Mouse (Mus musculus): ENCODE data around the gene Stam2. TPM values are rescaled to one million over a fixed set of nuclear protein-coding genes. Genes with fewer than 3 reads are reported as not detected.

Gene Stam2
- total RNA-seq, 4 experiments from 2014 or later: 8.6 to 9.1 (median 9.0) TPM

GRCm38 (mm10) chr2:52656722-52657121 is 85.4 kb downstream of the Stam2 start:
- DNase-seq (ENCODE audit: low spot score in 2 of 2): no peak

- no peak for DNase-seq (ENCODE audit: low spot score in 2 of 2)
These were observed 87.5 kb downstream of the Stam2 start for GRCm38 (mm10) chr2:52654541-52654940.

- DNase-seq (ENCODE audit: low spot score in 2 of 2): no peak
These were observed 90.5 kb downstream of the Stam2 start for GRCm38 (mm10) chr2:52651547-52651946.

- DNase-seq (ENCODE audit: low spot score in 2 of 2): no peak
These were observed 94.7 kb downstream of the Stam2 start for GRCm38 (mm10) chr2:52647255-52647998.

- DNase-seq (ENCODE audit: low spot score in 2 of 2): no peak
These were observed 98.4 kb downstream of the Stam2 start for GRCm38 (mm10) chr2:52643657-52644056.

Other genes with a start within 250 kb of the Stam2 start
- gene Cacnb4, start 65.5 kb downstream of the Stam2 start, total RNA-seq (2022): under 1 TPM; 0.07 to 0.70 (median 0.41) TPM
- 1 to 10 TPM; 3.8 to 6.6 (median 5.5) TPM for gene Fmnl2, start 115.6 kb upstream of the Stam2 start, total RNA-seq (2022)

Measured in gastrocnemius, adult 8-10 months (tissue).